Mouse (Mus musculus) kidney, postnatal 0 days (tissue): Measurements from ENCODE around the gene Il6ra. TPM values are rescaled to one million over a fixed set of nuclear protein-coding genes. Genes with fewer than 3 reads are reported as not detected.
A peak's percentile ranks its signal among the peaks of the same experiment; 100 is the strongest.

ENCODE experiments used
- ATAC-seq: fragments of 200-750 bp; cut with Nextera tagmentation; replicated peaks from 2 replicates; pipeline ENCODE4 v1.8.0; 2017; ENCODE audit warnings: low read depth, moderate number of reproducible peaks, moderate TSS enrichment, moderate library complexity; ENCODE audit not compliant: low FRiP score
- DNase-seq: peaks from one replicate; pipeline ENCODE4 v3.0.0-alpha.2; 2016; ENCODE audit warnings: low spot score
- H3K27ac ChIP-seq: fragments of 300-500 bp; sonication (generic); 2 replicates; pipeline ENCODE4 v1.5.1; 2014; ENCODE audit warnings: mild to moderate bottlenecking
- H3K27me3 ChIP-seq: fragments of 300-500 bp; sonication (generic); 2 replicates; pipeline ENCODE4 v1.6.1; 2014; ENCODE audit warnings: low read length, mixed read lengths; ENCODE audit not compliant: insufficient read depth
- H3K36me3 ChIP-seq: fragments of 300-500 bp; sonication (generic); 2 replicates; pipeline ENCODE4 v1.6.1; 2014; ENCODE audit warnings: low read length, mixed read lengths; ENCODE audit not compliant: insufficient read depth
- H3K4me1 ChIP-seq: fragments of 300-500 bp; sonication (generic); replicated peaks from 2 replicates; pipeline ENCODE4 v1.6.1; 2014; ENCODE audit warnings: antibody characterized with exemption, low read length, mixed read lengths; ENCODE audit not compliant: insufficient read depth
- H3K4me2 ChIP-seq: fragments of 300-500 bp; sonication (generic); 2 replicates; pipeline ENCODE4 v1.6.1; 2014; ENCODE audit warnings: mild to moderate bottlenecking, low read length, moderate library complexity, mixed read lengths
- H3K4me3 ChIP-seq: fragments of 300-500 bp; sonication (generic); replicated peaks from 2 replicates; pipeline ENCODE4 v1.5.1; 2014; ENCODE audit warnings: low read depth, low read length
- H3K9ac ChIP-seq: fragments of 300-500 bp; sonication (generic); 2 replicates; pipeline ENCODE4 v1.6.1; 2014; ENCODE audit warnings: low read depth, low read length
- H3K9me3 ChIP-seq: fragments of 300-500 bp; sonication (generic); replicated peaks from 2 replicates; pipeline ENCODE4 v1.6.1; 2016; ENCODE audit warnings: low read length, inconsistent platforms, mixed read lengths
- CTCF ChIP-seq: IDR thresholded peaks from 2 replicates; pipeline ENCODE4 v1.5.1; 2016; ENCODE audit warnings: antibody characterized with exemption, low read depth, mild to moderate bottlenecking, moderate library complexity
- WGBS: fragments of 180-500 bp; shearing (Covaris S2); extraction: QIAGEN DNeasy Blood & Tissue Kit; methylation state at CpG from one replicate; pipeline ENCODE4 v1.1.7; 2014; 5-methylcytosine and 5-hydroxymethylcytosine counted together
- polyA plus RNA-seq: library from polyadenylated mRNA; unstranded; fragments of >200 nt; fragmentation: Nextera tagmentation; extraction: Ambion mirVana; gene quantifications from 2 replicates; pipeline ENCODE4 v1.2.1, GENCODE M21; 2015

The Il6ra gene
- polyA plus RNA-seq, 1 experiment from 2014 or later, result 1.7 TPM

DNA sequence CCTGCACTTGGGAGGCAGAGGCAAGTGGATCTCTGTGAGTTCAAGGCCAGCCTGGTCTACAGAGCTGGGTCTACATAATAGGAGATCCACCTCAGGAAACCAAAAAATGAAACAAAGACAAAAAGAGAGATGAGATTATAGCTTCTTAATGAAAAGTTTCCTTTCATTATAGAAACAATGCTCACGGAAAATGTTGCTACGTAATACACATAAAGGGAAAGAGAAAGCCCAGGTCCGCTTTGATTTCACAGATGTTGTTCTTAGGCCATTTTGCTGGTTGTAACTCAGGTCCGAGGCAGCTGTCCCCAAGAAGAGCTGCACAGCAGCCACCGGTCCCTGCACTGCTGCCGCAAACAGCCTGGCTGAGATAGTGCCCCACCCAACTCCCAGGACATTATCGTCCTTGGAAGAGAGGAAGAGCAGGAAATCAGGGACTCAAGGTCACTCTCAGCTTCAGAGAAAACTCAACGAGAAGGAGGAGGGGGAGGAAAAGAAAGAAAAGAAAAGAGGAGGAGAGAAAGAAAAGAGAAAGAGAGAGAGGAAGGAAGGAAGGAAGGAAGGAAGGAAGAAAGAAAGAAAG, 50.7 kb downstream of the Il6ra start:
- H3K27me3 ChIP-seq, result no peaks in the 10 kb centered on the region
- ATAC-seq (no peak), DNase-seq (no peak)
- no peak overlapping the region for H3K9ac ChIP-seq
- TF ChIP-seq CTCF, result no peak
- no peak overlapping the region for H3K4me2 ChIP-seq
- H3K27ac ChIP-seq, result no peak overlapping the region
- no peaks in the 10 kb centered on the region for H3K36me3 ChIP-seq
- 70% methylated on average over 8 of the region's 8 CpGs for WGBS
- H3K9me3 ChIP-seq, result no peaks in the 10 kb centered on the region
- 0 out of 2 replicates have a peak, but pooled peaks cover 5% of the 10 kb centered on the region for H3K4me1 ChIP-seq
- H3K4me3 ChIP-seq, result no peak overlapping the region

- H3K4me3 ChIP-seq, result no peak overlapping the region
- DNase-seq, result peak; percentile 40
Measured at GRCm38 (mm10) chr3:89861070-89861469, 51.9 kb downstream of the Il6ra start.

GRCm38 (mm10) chr3:89860343-89860742, 52.7 kb downstream of the Il6ra start:
- Histone ChIP-seq H3K4me3 (no peak overlapping the region), H3K27ac (no peak overlapping the region), H3K9ac (no peak overlapping the region), H3K4me2 (no peak overlapping the region), H3K27me3 (no peaks in the 10 kb centered on the region), H3K4me1 (0 out of 2 replicates have a peak, but pooled peaks cover 5% of the 10 kb centered on the region), H3K36me3 (no peaks in the 10 kb centered on the region), H3K9me3 (no peaks in the 10 kb centered on the region)
- ATAC-seq (no peak), DNase-seq (no peak)
- WGBS, result 80% methylated on average over 3 of the region's 3 CpGs
- TF ChIP-seq CTCF, result no peak

More at GRCm38 (mm10) chr3:89861070-89861469, 51.9 kb downstream of the Il6ra start:
- WGBS, result 29% methylated on average over 4 of the region's 4 CpGs
- H3K9me3 ChIP-seq, result no peaks in the 10 kb centered on the region
- no peak overlapping the region for H3K27ac ChIP-seq
- ATAC-seq, result peak; percentile 41; the same call in 1 of the 2 replicates
- H3K27me3 ChIP-seq, result no peaks in the 10 kb centered on the region
- no peaks in the 10 kb centered on the region for H3K36me3 ChIP-seq
- H3K9ac ChIP-seq, result no peak overlapping the region
- no peak for TF ChIP-seq CTCF
- H3K4me2 ChIP-seq, result no peak overlapping the region
- 0 out of 2 replicates have a peak, but pooled peaks cover 5% of the 10 kb centered on the region for H3K4me1 ChIP-seq

DNA sequence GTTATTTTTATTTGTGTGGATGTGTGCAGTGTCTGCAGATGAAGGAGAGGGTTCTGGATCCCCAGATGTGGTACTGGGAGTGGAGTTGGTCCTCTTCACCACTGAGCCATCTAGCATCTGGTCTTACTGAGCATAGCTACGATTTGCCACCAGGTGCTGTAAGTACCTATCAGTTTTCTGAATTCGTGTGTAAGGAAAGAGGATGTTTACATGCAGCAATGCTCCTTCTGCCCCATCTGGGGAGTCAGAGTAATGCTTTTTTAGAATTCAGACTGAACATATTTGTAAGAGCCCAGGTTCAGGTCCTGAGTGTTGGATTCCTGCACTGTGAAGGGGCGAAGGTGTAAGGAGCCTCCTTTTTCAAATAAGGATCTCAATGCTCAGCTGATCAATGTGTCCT, 53.1 kb downstream of the Il6ra start:
- no peak for TF ChIP-seq CTCF
- no peaks in the 10 kb centered on the region for H3K36me3 ChIP-seq
- H3K9ac ChIP-seq, result no peak overlapping the region
- no peak overlapping the region for H3K4me2 ChIP-seq
- H3K27ac ChIP-seq, result no peak overlapping the region
- H3K4me1 ChIP-seq, result 0 out of 2 replicates have a peak, but pooled peaks cover under 1% of the 10 kb centered on the region
- H3K27me3 ChIP-seq, result no peaks in the 10 kb centered on the region
- ATAC-seq, result no peak
- no peak overlapping the region for H3K4me3 ChIP-seq
- H3K9me3 ChIP-seq, result no peaks in the 10 kb centered on the region
- 58% methylated on average over 3 of the region's 3 CpGs for WGBS
- no peak for DNase-seq

GRCm38 (mm10) chr3:89858888-89859287, 54.1 kb downstream of the Il6ra start:
- no peaks in the 10 kb centered on the region for H3K4me1 ChIP-seq
- H3K4me2 ChIP-seq, result no peak overlapping the region
- H3K36me3 ChIP-seq, result no peaks in the 10 kb centered on the region
- no peak for DNase-seq
- H3K9ac ChIP-seq, result no peak overlapping the region
- WGBS, result 64% methylated on average over 8 of the region's 8 CpGs
- H3K4me3 ChIP-seq, result no peak overlapping the region
- no peak for TF ChIP-seq CTCF
- no peaks in the 10 kb centered on the region for H3K9me3 ChIP-seq
- no peaks in the 10 kb centered on the region for H3K27me3 ChIP-seq
- no peak for ATAC-seq
- no peak overlapping the region for H3K27ac ChIP-seq

DNA sequence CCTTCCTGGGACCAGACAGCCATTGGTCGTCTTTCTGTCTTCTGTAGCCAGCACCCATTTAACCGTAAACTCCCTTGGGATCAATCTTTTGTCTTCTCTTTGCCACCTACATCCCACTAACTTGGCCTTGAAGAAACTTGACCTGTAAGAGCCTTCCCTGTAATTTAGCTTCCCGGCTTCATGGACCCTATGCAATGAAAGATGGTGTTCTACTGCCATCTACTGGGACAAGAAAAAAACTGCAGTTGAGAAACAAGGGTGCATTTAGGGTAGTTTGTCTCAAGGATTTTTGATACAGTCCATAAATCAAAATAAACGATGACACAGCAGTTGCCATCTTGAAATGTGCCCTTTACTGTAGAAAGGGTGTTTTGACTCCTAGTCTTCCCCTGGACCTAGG, 54.9 kb downstream of the Il6ra start:
- TF ChIP-seq CTCF, result peak; percentile 93
- peak; percentile 90 for DNase-seq
- no peaks in the 10 kb centered on the region for H3K27me3 ChIP-seq
- H3K36me3 ChIP-seq, result no peaks in the 10 kb centered on the region
- H3K4me1 ChIP-seq, result no peaks in the 10 kb centered on the region
- no peaks in the 10 kb centered on the region for H3K9me3 ChIP-seq
- no peak overlapping the region for H3K4me2 ChIP-seq
- WGBS, result 7% methylated on average over 4 of the region's 4 CpGs
- no peak overlapping the region for H3K27ac ChIP-seq
- H3K9ac ChIP-seq, result no peak overlapping the region
- ATAC-seq, result 0 out of 2 replicates have a peak, but pooled peaks have one; percentile 30
- no peak overlapping the region for H3K4me3 ChIP-seq

- Histone ChIP-seq H3K27ac (no peak overlapping the region), H3K9me3 (no peaks in the 10 kb centered on the region), H3K9ac (no peak overlapping the region), H3K4me1 (no peaks in the 10 kb centered on the region), H3K4me2 (no peak overlapping the region), H3K4me3 (no peak overlapping the region), H3K36me3 (no peaks in the 10 kb centered on the region), H3K27me3 (no peaks in the 10 kb centered on the region)
- WGBS, result 96% methylated on average over 3 of the region's 3 CpGs
- no peak for ATAC-seq
- no peak for DNase-seq
- peak; percentile 63 for TF ChIP-seq CTCF
Measured at GRCm38 (mm10) chr3:89857353-89857752, 55.6 kb downstream of the Il6ra start.
